Mouse (Mus musculus) megakaryocyte, embryonic 14.5 days (primary cell): Measurements from ENCODE around the gene Ybx2.

Experiments
- FLI1 ChIP-seq: IDR thresholded peaks from 2 replicates; pipeline ENCODE4 v1.6.1; 2012; ENCODE audit warnings: low read length, inconsistent platforms, mixed read lengths
- GATA1 ChIP-seq: IDR thresholded peaks from 3 replicates; pipeline ENCODE4 v1.6.1; 2012; ENCODE audit warnings: mixed read lengths, low read length, inconsistent platforms, borderline replicate concordance

- TF ChIP-seq FLI1 = no peak
- TF ChIP-seq GATA1 = no peak
Observed at GRCm38 (mm10) chr11:69950807-69951459, 15.3 kb downstream of the Ybx2 start.
